Mouse (Mus musculus): ENCODE measurements around the gene Elf2. TPM values are rescaled to one million over a fixed set of nuclear protein-coding genes. Genes with fewer than 3 reads are reported as not detected.
"Not testable (repeated sequence)": the region's sequence is repeated elsewhere in the genome, so short reads cannot be mapped to it uniquely, and the experiment has no call there.

Gene Elf2
- total and polyA plus RNA-seq, 3 experiments = 52.6 to 111 (median 67.8) TPM

DNA sequence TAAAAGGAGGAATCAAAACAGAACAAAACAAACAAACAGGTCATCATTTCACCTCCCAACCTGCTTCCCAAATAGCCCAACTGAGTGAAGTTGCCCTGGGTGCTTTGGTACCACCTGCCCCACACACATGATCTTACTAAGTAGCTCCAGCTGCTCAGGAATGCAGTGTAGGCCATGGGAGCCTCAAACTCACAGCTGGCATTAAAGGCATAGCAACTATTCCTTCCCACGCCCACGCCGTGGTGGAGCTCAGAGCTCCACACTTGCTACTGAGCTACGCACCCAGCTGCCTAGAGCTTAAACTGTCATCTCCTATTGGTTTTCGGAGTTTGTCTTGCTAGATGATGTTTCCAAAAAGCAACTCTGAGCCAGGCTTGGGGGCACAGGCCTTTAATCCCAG, 121.2 kb downstream of the Elf2 start:
- no peak for TF ChIP-seq CTCF (IDR thresholded peaks at IDR 0.05; ENCODE audit: low read depth, low read length)
- no peak for TF ChIP-seq TAL1 (conservative IDR thresholded peaks at IDR 0.05; ENCODE audit: low read depth, low read length)
- TF ChIP-seq GATA1 (IDR thresholded peaks at IDR 0.05; ENCODE audit: borderline replicate concordance, low read length) = no peak
- no peak for TF ChIP-seq POLR2AphosphoS5 (IDR thresholded peaks at IDR 0.05; ENCODE audit: insufficient replicate concordance, low read depth, low read length)
- TF ChIP-seq GATA2 (IDR thresholded peaks at IDR 0.05; ENCODE audit: borderline replicate concordance, low read depth, low read length) = no peak
- Histone ChIP-seq H3K9me3 (replicated peaks) (peaks cover 18% of the 10 kb centered on the region), H3K27me3 (ENCODE audit: insufficient read depth, low read length) (peaks cover 22% of the 10 kb centered on the region), H3K4me3 (ENCODE audit: low read depth, low read length) (no peak overlapping the region), H3K4me1 (ENCODE audit: insufficient read depth, low read depth, low read length) (peaks cover 47% of the 10 kb centered on the region), H3K36me3 (replicated peaks) (no peaks in the 10 kb centered on the region)
- no peak for DNase-seq (ENCODE audit: low spot score)
- ATAC-seq (ENCODE audit: extremely low read depth, insufficient number of reproducible peaks, low FRiP score, poor library complexity, severe bottlenecking) = no peak

DNA sequence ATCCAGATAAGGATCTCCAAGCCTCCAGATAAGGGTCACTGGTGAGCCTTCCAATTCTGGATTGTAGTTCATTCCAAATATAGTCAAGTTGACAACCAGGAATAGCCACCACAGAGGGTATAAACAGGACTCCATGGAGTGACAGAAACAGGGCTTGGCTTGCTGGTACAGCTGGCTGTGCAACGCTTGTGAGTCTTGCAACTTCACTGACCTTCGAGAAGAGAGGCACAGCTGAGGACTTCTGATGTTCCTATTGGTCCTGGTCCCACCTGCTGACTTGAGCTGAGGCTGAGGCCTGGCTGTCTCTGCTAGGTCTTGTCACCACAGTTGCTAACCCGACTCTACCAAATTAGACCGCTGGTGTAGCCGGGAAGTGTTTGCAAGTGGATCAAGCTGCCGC, 122.1 kb downstream of the Elf2 start:
- DNase-seq (ENCODE audit: low spot score); H3K4me3 ChIP-seq (ENCODE audit: low read depth, low read length); H3K36me3 ChIP-seq (replicated peaks); ATAC-seq (ENCODE audit: extremely low read depth, insufficient number of reproducible peaks, low FRiP score, poor library complexity, severe bottlenecking): not testable (repeated sequence)
- H3K4me1 ChIP-seq (ENCODE audit: insufficient read depth, low read depth, low read length) = peaks cover 42% of the 10 kb centered on the region
- peaks cover 18% of the 10 kb centered on the region for H3K9me3 ChIP-seq (replicated peaks)
- peaks cover 22% of the 10 kb centered on the region for H3K27me3 ChIP-seq (ENCODE audit: insufficient read depth, low read length)

DNA sequence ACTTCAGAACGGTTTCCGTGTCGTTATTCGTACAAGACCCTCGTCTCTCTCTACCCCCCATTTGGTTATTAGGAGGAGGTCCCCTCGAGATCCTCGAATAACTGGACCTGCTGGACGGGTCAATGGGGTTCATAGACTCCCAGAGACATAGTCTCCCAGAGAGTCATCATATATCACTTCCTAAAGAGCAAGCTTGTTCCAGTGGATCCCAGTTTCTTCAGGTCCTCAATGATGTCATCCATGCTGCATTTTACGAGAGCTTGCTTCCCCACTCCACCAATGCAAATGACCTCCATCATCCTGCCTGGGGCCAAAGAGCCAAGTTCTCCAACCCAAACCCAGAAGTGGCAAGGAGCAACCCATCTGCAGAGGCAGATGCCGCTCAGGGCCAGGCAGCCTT, 124.1 kb downstream of the Elf2 start:
- Histone ChIP-seq H3K9me3 (replicated peaks) (peaks cover 18% of the 10 kb centered on the region), H3K27me3 (ENCODE audit: insufficient read depth, low read length) (peaks cover 15% of the 10 kb centered on the region), H3K4me1 (ENCODE audit: insufficient read depth, low read depth, low read length) (peaks cover 27% of the 10 kb centered on the region)
- ATAC-seq (ENCODE audit: extremely low read depth, insufficient number of reproducible peaks, low FRiP score, poor library complexity, severe bottlenecking); H3K36me3 ChIP-seq (replicated peaks); DNase-seq (ENCODE audit: low spot score); H3K4me3 ChIP-seq (ENCODE audit: low read depth, low read length): not testable (repeated sequence)

DNA sequence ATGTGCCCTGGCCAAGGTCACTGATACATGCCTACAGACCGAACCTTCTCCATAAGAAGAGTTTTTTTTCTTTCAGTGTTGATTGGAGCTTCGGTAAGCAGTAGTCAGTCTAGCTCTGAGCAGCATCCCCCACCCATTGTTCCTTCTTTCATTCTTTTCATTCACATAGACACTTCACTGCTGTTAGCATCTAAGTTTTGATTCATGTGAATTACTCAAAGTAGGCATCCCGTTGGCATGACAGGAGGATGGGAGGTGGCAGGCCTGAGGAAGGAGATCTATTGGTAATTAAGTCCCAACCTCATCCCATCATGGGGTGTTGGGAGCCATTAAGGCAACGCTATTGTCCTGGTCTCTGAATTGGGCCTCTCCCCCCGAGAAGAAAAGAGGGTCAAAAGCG, 124.8 kb downstream of the Elf2 start:
- no peak for DNase-seq (ENCODE audit: low spot score)

DNA sequence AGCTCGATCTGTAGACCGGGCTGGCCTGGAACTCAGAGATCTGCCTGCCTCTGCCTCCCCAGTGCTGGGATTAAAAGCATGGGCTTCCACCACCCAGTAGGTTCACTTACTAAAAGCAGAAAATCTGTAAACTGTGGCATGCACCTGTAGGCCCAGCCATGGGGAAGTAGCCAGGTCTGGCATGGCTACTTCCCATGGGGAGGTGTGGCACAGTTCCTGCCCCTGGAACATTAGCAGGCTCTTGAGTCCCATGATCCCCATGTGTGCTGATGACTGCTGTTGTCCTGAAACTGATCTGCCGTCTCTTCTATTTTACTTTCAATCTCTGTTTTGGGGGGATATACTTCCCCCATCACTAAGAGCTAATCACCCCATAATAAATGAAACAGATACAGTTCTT, 127.4 kb downstream of the Elf2 start:
- TF ChIP-seq POLR2AphosphoS5 (IDR thresholded peaks at IDR 0.05; ENCODE audit: insufficient replicate concordance, low read depth, low read length) (no peak), GATA1 (IDR thresholded peaks at IDR 0.05; ENCODE audit: borderline replicate concordance, low read length) (no peak), TAL1 (conservative IDR thresholded peaks at IDR 0.05; ENCODE audit: low read depth, low read length) (no peak), CTCF (IDR thresholded peaks at IDR 0.05; ENCODE audit: low read depth, low read length) (no peak), GATA2 (IDR thresholded peaks at IDR 0.05; ENCODE audit: borderline replicate concordance, low read depth, low read length) (no peak)
- DNase-seq (ENCODE audit: low spot score) (no peak), ATAC-seq (ENCODE audit: extremely low read depth, insufficient number of reproducible peaks, low FRiP score, poor library complexity, severe bottlenecking) (no peak)
- peaks cover 28% of the 10 kb centered on the region for H3K4me1 ChIP-seq (ENCODE audit: insufficient read depth, low read depth, low read length)
- H3K36me3 ChIP-seq (replicated peaks) = no peaks in the 10 kb centered on the region
- peaks cover 3% of the 10 kb centered on the region for H3K27me3 ChIP-seq (ENCODE audit: insufficient read depth, low read length)
- H3K9me3 ChIP-seq (replicated peaks) = peaks cover 16% of the 10 kb centered on the region
- H3K4me3 ChIP-seq (ENCODE audit: low read depth, low read length) = no peak overlapping the region

More for the DNA sequence above, 124.8 kb downstream of the Elf2 start:
- H3K36me3 ChIP-seq (replicated peaks) = no peaks in the 10 kb centered on the region
- H3K9me3 ChIP-seq (replicated peaks) = peaks cover 18% of the 10 kb centered on the region
- H3K4me3 ChIP-seq (ENCODE audit: low read depth, low read length) = no peak overlapping the region; the same call in 1 of the 2 replicates
- ATAC-seq (ENCODE audit: extremely low read depth, insufficient number of reproducible peaks, low FRiP score, poor library complexity, severe bottlenecking) = no peak
- H3K4me1 ChIP-seq (ENCODE audit: insufficient read depth, low read depth, low read length) = peaks cover 27% of the 10 kb centered on the region
- peaks cover 9% of the 10 kb centered on the region for H3K27me3 ChIP-seq (ENCODE audit: insufficient read depth, low read length)
- TF ChIP-seq CTCF (IDR thresholded peaks at IDR 0.05; ENCODE audit: low read depth, low read length) (no peak), GATA1 (IDR thresholded peaks at IDR 0.05; ENCODE audit: borderline replicate concordance, low read length) (no peak), GATA2 (IDR thresholded peaks at IDR 0.05; ENCODE audit: borderline replicate concordance, low read depth, low read length) (no peak), TAL1 (conservative IDR thresholded peaks at IDR 0.05; ENCODE audit: low read depth, low read length) (no peak), POLR2AphosphoS5 (IDR thresholded peaks at IDR 0.05; ENCODE audit: insufficient replicate concordance, low read depth, low read length) (no peak)

DNA sequence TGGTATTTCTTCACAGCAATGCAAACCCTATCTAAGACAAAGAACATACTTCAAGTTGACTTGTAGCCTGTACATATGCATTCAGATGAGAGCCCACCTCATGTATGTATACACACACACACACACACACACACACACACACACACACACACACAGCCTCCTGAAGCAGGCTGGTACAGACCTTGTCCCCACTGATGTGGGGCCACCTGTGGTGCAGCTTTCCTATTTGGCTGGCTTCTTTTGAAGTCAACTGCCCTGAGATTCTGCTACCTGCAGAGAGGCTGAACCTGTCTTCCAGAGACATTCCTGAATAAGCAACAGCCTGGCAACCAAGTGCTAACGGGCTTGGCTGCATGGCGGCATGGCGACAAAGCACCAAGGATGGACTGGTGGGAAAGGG, 130.0 kb downstream of the Elf2 start:
- Histone ChIP-seq H3K4me1 (ENCODE audit: insufficient read depth, low read depth, low read length) (peaks cover 17% of the 10 kb centered on the region), H3K9me3 (replicated peaks) (no peaks in the 10 kb centered on the region), H3K4me3 (ENCODE audit: low read depth, low read length) (no peak overlapping the region), H3K27me3 (ENCODE audit: insufficient read depth, low read length) (peaks cover 13% of the 10 kb centered on the region), H3K36me3 (replicated peaks) (no peaks in the 10 kb centered on the region)
- TF ChIP-seq CTCF (IDR thresholded peaks at IDR 0.05; ENCODE audit: low read depth, low read length) (no peak), GATA2 (IDR thresholded peaks at IDR 0.05; ENCODE audit: borderline replicate concordance, low read depth, low read length) (no peak), TAL1 (conservative IDR thresholded peaks at IDR 0.05; ENCODE audit: low read depth, low read length) (no peak), GATA1 (IDR thresholded peaks at IDR 0.05; ENCODE audit: borderline replicate concordance, low read length) (no peak), POLR2AphosphoS5 (IDR thresholded peaks at IDR 0.05; ENCODE audit: insufficient replicate concordance, low read depth, low read length) (no peak)
- no peak for DNase-seq (ENCODE audit: low spot score)
- no peak for ATAC-seq (ENCODE audit: extremely low read depth, insufficient number of reproducible peaks, low FRiP score, poor library complexity, severe bottlenecking)

All from G1E (cell line).